Mouse (Mus musculus): ENCODE results near the gene Lrrc27.

- TF ChIP-seq POLR2A (IDR thresholded peaks at IDR 0.05; ENCODE audit: borderline replicate concordance, control insufficient read depth, low read depth, low read length) = no peak
- no peak for TF ChIP-seq CTCF (IDR thresholded peaks at IDR 0.05; ENCODE audit: control insufficient read depth, insufficient read depth, low read length)
Measured at GRCm38 (mm10) chr7:139184846-139185245, 27.9 kb upstream of the Lrrc27 start.

All from bone marrow, adult 2 months (tissue).